Mouse (Mus musculus) kidney, embryonic 16.5 days (tissue): ENCODE results near the gene Borcs8. TPM values are rescaled to one million over a fixed set of nuclear protein-coding genes. Genes with fewer than 3 reads are reported as not detected.

Experiments used
- ATAC-seq: fragments of 200-750 bp; cut with Nextera tagmentation; 2 replicates; pipeline ENCODE4 v1.8.0; 2017; ENCODE audit warnings: moderate TSS enrichment; ENCODE audit not compliant: low FRiP score, low TSS enrichment
- H3K27ac ChIP-seq: fragments of 300-500 bp; sonication (generic); 2 replicates; pipeline ENCODE4 v1.5.1; 2014; ENCODE audit warnings: low read length
- H3K27me3 ChIP-seq: fragments of 300-500 bp; sonication (generic); 2 replicates; pipeline ENCODE4 v1.6.1; 2014; ENCODE audit warnings: low read length, control low read depth, mixed read lengths; ENCODE audit not compliant: insufficient read depth
- H3K36me3 ChIP-seq: fragments of 300-500 bp; sonication (generic); 2 replicates; pipeline ENCODE4 v1.6.1; 2014; ENCODE audit warnings: low read length, control low read depth, mixed read lengths; ENCODE audit not compliant: insufficient read depth
- H3K4me1 ChIP-seq: fragments of 300-500 bp; sonication (generic); 2 replicates; pipeline ENCODE4 v1.6.1; 2014; ENCODE audit warnings: low read length, control low read depth, mixed read lengths; ENCODE audit not compliant: insufficient read depth
- H3K4me2 ChIP-seq: fragments of 300-500 bp; sonication (generic); replicated peaks from 2 replicates; pipeline ENCODE4 v1.6.1; 2014; ENCODE audit warnings: low read depth, low read length
- H3K4me3 ChIP-seq: fragments of 300-500 bp; sonication (generic); 2 replicates; pipeline ENCODE4 v1.5.1; 2014; ENCODE audit warnings: mild to moderate bottlenecking, low read length
- H3K9ac ChIP-seq: fragments of 300-500 bp; sonication (generic); replicated peaks from 2 replicates; pipeline ENCODE4 v1.6.1; 2014; ENCODE audit warnings: low read length
- H3K9me3 ChIP-seq: fragments of 300-500 bp; sonication (generic); 2 replicates; pipeline ENCODE4 v1.6.1; 2016; ENCODE audit warnings: low read length, control low read depth
- WGBS: fragments of 180-500 bp; shearing (Covaris S2); extraction: QIAGEN DNeasy Blood & Tissue Kit; methylation state at CpG from one replicate; pipeline ENCODE4 v1.1.7; 2014; 5-methylcytosine and 5-hydroxymethylcytosine counted together
- polyA plus RNA-seq: library from polyadenylated mRNA; unstranded; fragments of >200 nt; fragmentation: Nextera tagmentation; extraction: Ambion mirVana; gene quantifications from 2 replicates; pipeline ENCODE4 v1.2.1, GENCODE M21; 2015

Borcs8 gene
- polyA plus RNA-seq, 1 experiment from 2014 or later, result 58.3 TPM

GRCm38 (mm10) chr8:70157240-70157800 is 18.0 kb downstream of the Borcs8 start:
- H3K27me3 ChIP-seq, result 0 out of 2 replicates have a peak, but pooled peaks cover 3% of the 10 kb centered on the region
- no peak for ATAC-seq
- H3K9me3 ChIP-seq, result no peaks in the 10 kb centered on the region
- no peaks in the 10 kb centered on the region for H3K36me3 ChIP-seq
- H3K4me3 ChIP-seq, result no peak overlapping the region
- H3K4me1 ChIP-seq, result peaks cover 4% of the 10 kb centered on the region; the same call in 1 of the 2 replicates
- no peak overlapping the region for H3K4me2 ChIP-seq
- 96% methylated on average over 1 of the region's 1 CpGs for WGBS
- no peak overlapping the region for H3K9ac ChIP-seq
- H3K27ac ChIP-seq, result no peak overlapping the region

GRCm38 (mm10) chr8:70158069-70158853 is 19.0 kb downstream of the Borcs8 start:
- H3K9me3 ChIP-seq, result no peaks in the 10 kb centered on the region
- peak overlapping the region; percentile 54 for H3K4me3 ChIP-seq
- peak overlapping the region; percentile 84 for H3K4me2 ChIP-seq
- 0 out of 2 replicates have a peak, but pooled peaks cover 3% of the 10 kb centered on the region for H3K27me3 ChIP-seq
- 11% methylated on average over 39 of the region's 40 CpGs for WGBS
- H3K4me1 ChIP-seq, result peaks cover 4% of the 10 kb centered on the region; the same call in 1 of the 2 replicates
- no peak overlapping the region for H3K27ac ChIP-seq
- peak; percentile 94 for ATAC-seq
- H3K9ac ChIP-seq, result peak overlapping the region; percentile 62
- no peaks in the 10 kb centered on the region for H3K36me3 ChIP-seq

GRCm38 (mm10) chr8:70159211-70159610 is 19.9 kb downstream of the Borcs8 start:
- no peak overlapping the region for H3K4me2 ChIP-seq
- 81% methylated on average over 4 of the region's 4 CpGs for WGBS

GRCm38 (mm10) chr8:70160015-70160414 is 20.7 kb downstream of the Borcs8 start:
- Histone ChIP-seq H3K4me3 (no peak overlapping the region), H3K36me3 (no peaks in the 10 kb centered on the region), H3K27ac (no peak overlapping the region), H3K4me1 (peaks cover 4% of the 10 kb centered on the region; the same call in 1 of the 2 replicates), H3K9ac (no peak overlapping the region), H3K9me3 (no peaks in the 10 kb centered on the region), H3K27me3 (0 out of 2 replicates have a peak, but pooled peaks cover 3% of the 10 kb centered on the region), H3K4me2 (no peak overlapping the region)
- ATAC-seq, result no peak
- WGBS, result 68% methylated on average over 13 of the region's 13 CpGs

More at GRCm38 (mm10) chr8:70159211-70159610, 19.9 kb downstream of the Borcs8 start:
- H3K9me3 ChIP-seq, result no peaks in the 10 kb centered on the region
- peaks cover 4% of the 10 kb centered on the region; the same call in 1 of the 2 replicates for H3K4me1 ChIP-seq
- no peak overlapping the region for H3K27ac ChIP-seq
- no peak overlapping the region for H3K9ac ChIP-seq
- no peaks in the 10 kb centered on the region for H3K36me3 ChIP-seq
- no peak overlapping the region for H3K4me3 ChIP-seq
- no peak for ATAC-seq
- H3K27me3 ChIP-seq, result 0 out of 2 replicates have a peak, but pooled peaks cover 3% of the 10 kb centered on the region

GRCm38 (mm10) chr8:70163316-70163715 is 24.0 kb downstream of the Borcs8 start:
- Histone ChIP-seq H3K27ac (no peak overlapping the region), H3K4me2 (no peak overlapping the region), H3K36me3 (no peaks in the 10 kb centered on the region), H3K4me3 (no peak overlapping the region), H3K27me3 (peaks cover 13% of the 10 kb centered on the region), H3K9me3 (no peaks in the 10 kb centered on the region), H3K9ac (no peak overlapping the region), H3K4me1 (peaks cover 15% of the 10 kb centered on the region)
- no peak for ATAC-seq
- 80% methylated on average over 3 of the region's 3 CpGs for WGBS

GRCm38 (mm10) chr8:70166504-70167110 is 27.3 kb downstream of the Borcs8 start:
- peak overlapping the region; percentile 39 for H3K4me3 ChIP-seq
- under 1% methylated on average over 21 of the region's 21 CpGs for WGBS
- no peaks in the 10 kb centered on the region for H3K9me3 ChIP-seq
- H3K4me1 ChIP-seq, result peaks cover 17% of the 10 kb centered on the region
- peak overlapping the region; percentile 55 for H3K9ac ChIP-seq
- peaks cover 9% of the 10 kb centered on the region for H3K27me3 ChIP-seq
- peak overlapping the region; percentile 63 for H3K4me2 ChIP-seq
- H3K27ac ChIP-seq, result no peak overlapping the region
- peak; percentile 83 for ATAC-seq
- H3K36me3 ChIP-seq, result no peaks in the 10 kb centered on the region

- Histone ChIP-seq H3K9ac (no peak overlapping the region), H3K27me3 (peaks cover 9% of the 10 kb centered on the region), H3K27ac (no peak overlapping the region), H3K4me1 (peaks cover 26% of the 10 kb centered on the region), H3K9me3 (no peaks in the 10 kb centered on the region), H3K36me3 (no peaks in the 10 kb centered on the region), H3K4me3 (no peak overlapping the region), H3K4me2 (no peak overlapping the region)
- WGBS, result 75% methylated on average over 3 of the region's 3 CpGs
- no peak for ATAC-seq
Observed at GRCm38 (mm10) chr8:70170116-70170515, 30.8 kb downstream of the Borcs8 start.

- Histone ChIP-seq H3K36me3 (no peaks in the 10 kb centered on the region), H3K4me1 (peaks cover 25% of the 10 kb centered on the region), H3K9ac (no peak overlapping the region), H3K9me3 (no peaks in the 10 kb centered on the region), H3K27me3 (peaks cover 6% of the 10 kb centered on the region), H3K4me2 (no peak overlapping the region), H3K4me3 (no peak overlapping the region), H3K27ac (no peak overlapping the region)
- ATAC-seq, result no peak
- WGBS, result 61% methylated on average over 3 of the region's 3 CpGs
Observed at GRCm38 (mm10) chr8:70170748-70171147, 31.4 kb downstream of the Borcs8 start.

- Histone ChIP-seq H3K27ac (peak overlapping the region; percentile 25; the same call in 1 of the 2 replicates), H3K4me1 (peaks cover 20% of the 10 kb centered on the region), H3K27me3 (peaks cover 4% of the 10 kb centered on the region), H3K36me3 (no peaks in the 10 kb centered on the region), H3K4me2 (peak overlapping the region; percentile 66; the same call in 1 of the 2 replicates), H3K9me3 (no peaks in the 10 kb centered on the region), H3K4me3 (no peak overlapping the region), H3K9ac (no peak overlapping the region; the same call in 1 of the 2 replicates)
- no peak for ATAC-seq
- WGBS, result 73% methylated on average over 7 of the region's 7 CpGs
Observed at GRCm38 (mm10) chr8:70171240-70171639, 31.9 kb downstream of the Borcs8 start.
